Mouse (Mus musculus) kidney, adult 2 months (tissue): ENCODE measurements around the gene Tomm20.

Experiments
- CTCF ChIP-seq: fragments of 200-500 bp; conservative IDR thresholded peaks from 2 replicates; pipeline ENCODE4 v1.5.1; 2011; ENCODE audit warnings: low read depth, mild to moderate bottlenecking, control low read depth, low read length, moderate library complexity, mixed read lengths; ENCODE audit not compliant: insufficient read depth, insufficient read length
- POLR2A ChIP-seq: fragments of 200-500 bp; IDR thresholded peaks from one replicate; pipeline ENCODE4 v1.6.1; 2011; ENCODE audit warnings: low read depth, low read length, control low read depth

DNA sequence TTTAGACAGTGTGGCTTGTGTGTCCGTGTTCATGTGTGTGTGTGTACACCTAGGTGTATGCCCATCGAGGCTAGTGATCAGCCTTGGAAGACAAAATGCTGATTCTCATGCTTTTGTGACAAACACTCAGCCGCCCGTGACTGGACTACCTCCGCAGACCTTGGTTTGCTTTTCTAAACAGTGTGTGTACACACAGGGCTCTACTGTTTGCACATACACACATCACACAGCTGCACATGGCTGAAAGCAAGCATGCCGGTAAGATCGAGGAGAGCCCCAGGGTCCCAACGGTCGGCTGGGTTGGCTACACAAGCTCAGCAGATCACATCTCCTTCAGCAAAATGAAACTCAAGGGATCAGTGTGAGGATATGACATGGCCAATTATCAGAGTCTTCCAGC lies 41.7 kb downstream of the Tomm20 start:
- no peak for TF ChIP-seq POLR2A
- TF ChIP-seq CTCF = no peak
